Mouse (Mus musculus): ENCODE data around the gene Gm28036. TPM values are rescaled to one million over a fixed set of nuclear protein-coding genes. Genes with fewer than 3 reads are reported as not detected.
"Not testable (repeated sequence)": the region's sequence is repeated elsewhere in the genome, so short reads cannot be mapped to it uniquely, and the experiment has no call there.

Gm28036 gene
- total RNA-seq (2021), result 18.3 and 23.2 TPM in 2 replicates
- long read RNA-seq, experiment 1, partial matches to known transcripts, result 5 of 6 reads
- long read RNA-seq, experiment 1, other reads (novel, unspliced or antisense), result 1 of 6 reads
- long read RNA-seq, experiment 2, partial matches to known transcripts, result 4 of 5 reads
- long read RNA-seq, experiment 2, other reads (novel, unspliced or antisense), result 1 of 5 reads

- DNase-seq, result no peak
Measured at GRCm38 (mm10) chr2:156126992-156127391, at the start of gene Gm28036. Gene Gm28036, minus strand, starts transcription at chr2:156127092.

- DNase-seq, result no peak
Measured at GRCm38 (mm10) chr2:156166557-156166956, 39.7 kb upstream of the Gm28036 start.

GRCm38 (mm10) chr2:156165478-156165877 is 38.6 kb upstream of the Gm28036 start:
- DNase-seq, result no peak

GRCm38 (mm10) chr2:156151538-156151937 is 24.6 kb upstream of the Gm28036 start:
- no peak for DNase-seq

- no peak for DNase-seq
Measured at GRCm38 (mm10) chr2:156147316-156147915, 20.5 kb upstream of the Gm28036 start.

- no peak for DNase-seq
Measured at GRCm38 (mm10) chr2:156146272-156146989, 19.5 kb upstream of the Gm28036 start.

- no peak for DNase-seq
Measured at GRCm38 (mm10) chr2:156145486-156146130, 18.7 kb upstream of the Gm28036 start.

- DNase-seq, result peak; percentile 96
Measured at GRCm38 (mm10) chr2:156143953-156144724, 17.2 kb upstream of the Gm28036 start, which contains the start of the genes Romo1 and Nfs1. Gene Romo1, plus strand, starts transcription at chr2:156144039. Gene Nfs1, minus strand, starts transcription at chr2:156144186.

GRCm38 (mm10) chr2:156143367-156143766 is 16.5 kb upstream of the Gm28036 start:
- DNase-seq, result no peak

- no peak for DNase-seq
Measured at GRCm38 (mm10) chr2:156142820-156143219, 15.9 kb upstream of the Gm28036 start.

- no peak for DNase-seq
Measured at GRCm38 (mm10) chr2:156135695-156136094, 8.8 kb upstream of the Gm28036 start.

- DNase-seq, result no peak
Measured at GRCm38 (mm10) chr2:156134161-156134560, 7.3 kb upstream of the Gm28036 start.

- no peak for DNase-seq
Measured at GRCm38 (mm10) chr2:156123731-156124130, 3.2 kb downstream of the Gm28036 start.

GRCm38 (mm10) chr2:156119566-156119965 is 7.3 kb downstream of the Gm28036 start:
- DNase-seq, result no peak

GRCm38 (mm10) chr2:156112080-156112423 is 14.8 kb downstream of the Gm28036 start:
- not testable (repeated sequence) for DNase-seq

- DNase-seq, result peak; percentile 96
Measured at GRCm38 (mm10) chr2:156111358-156112079, 15.4 kb downstream of the Gm28036 start, which contains the start of the genes Cpne1 and Rbm12. Gene Cpne1, minus strand, starts transcription at chr2:156111965. Gene Rbm12, minus strand, starts transcription at chr2:156111978.

GRCm38 (mm10) chr2:156110627-156111357 is 16.1 kb downstream of the Gm28036 start:
- no peak for DNase-seq

- DNase-seq, result no peak
Measured at GRCm38 (mm10) chr2:156091926-156092325, 35.0 kb downstream of the Gm28036 start.

- DNase-seq, result no peak
Measured at GRCm38 (mm10) chr2:156089799-156090198, 37.1 kb downstream of the Gm28036 start.

GRCm38 (mm10) chr2:156087391-156088110 is 39.3 kb downstream of the Gm28036 start:
- DNase-seq, result no peak
